Mouse (Mus musculus): ENCODE measurements at regions not wholly inside any gene's neighbourhood (a gene's known extent, or its start where the extent isn't known, plus 50 kb on each side); places are given as distances from the start of the nearest gene placed in this dataset.

DNA sequence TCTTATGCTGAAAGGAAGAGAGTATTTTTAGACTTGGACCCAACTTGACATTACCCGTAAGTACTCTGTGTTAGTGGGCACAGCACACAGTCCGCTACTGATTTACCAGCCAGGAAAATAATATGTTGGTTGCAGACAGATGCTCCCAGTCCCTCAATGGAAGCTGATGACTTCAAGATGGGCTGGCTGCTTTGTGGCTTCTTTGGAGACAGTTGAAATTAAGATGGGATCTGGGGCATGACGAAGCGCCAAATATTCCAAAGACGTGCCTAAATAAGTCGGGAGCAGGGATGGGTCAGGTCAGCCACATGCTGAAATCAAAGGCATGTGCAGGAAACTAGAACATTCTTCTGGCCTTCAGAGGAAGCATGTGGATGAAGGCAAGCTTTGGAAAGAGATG, 321.8 kb upstream of the Cdh5 start:
- TF ChIP-seq POLR2A (IDR thresholded peaks at IDR 0.05; ENCODE audit: control insufficient read depth, low read depth, low read length) (no peak), CTCF (IDR thresholded peaks at IDR 0.05; ENCODE audit: control insufficient read depth, insufficient read depth, insufficient replicate concordance, low read depth, low read length) (no peak)

Measured in testis, adult 2 months (tissue).